Mouse (Mus musculus) lung, adult 2 months (tissue): ENCODE measurements around the gene Exoc6. TPM values are rescaled to one million over a fixed set of nuclear protein-coding genes. Genes with fewer than 3 reads are reported as not detected.

Source experiments
- DNase-seq: peaks from one replicate; pipeline ENCODE4 v3.0.0; 2022
- H3K4me1 ChIP-seq: fragments of 200-500 bp; 2 replicates; pipeline ENCODE4 v1.6.1; 2011; ENCODE audit warnings: low read length; ENCODE audit not compliant: control insufficient read depth, insufficient read depth
- H3K4me3 ChIP-seq: fragments of 200-500 bp; replicated peaks from 2 replicates; pipeline ENCODE3; 2011; ENCODE audit warnings: low read depth, mild to moderate bottlenecking, control low read depth, low read length; ENCODE audit errors: extremely low read depth
- CTCF ChIP-seq: fragments of 200-500 bp; IDR thresholded peaks from 2 replicates; pipeline ENCODE4 v1.5.1; 2011; ENCODE audit warnings: mild to moderate bottlenecking, low read length, control low read depth; ENCODE audit not compliant: insufficient read depth
- POLR2A ChIP-seq: fragments of 200-500 bp; IDR thresholded peaks from 2 replicates; pipeline ENCODE4 v1.6.1; 2011; ENCODE audit warnings: low read depth, mild to moderate bottlenecking, control low read depth, low read length, borderline replicate concordance; ENCODE audit errors: extremely low read depth
- WGBS: fragments of 180-500 bp; shearing (Covaris S2); methylation state at CpG from one replicate; pipeline ENCODE4 v1.1.7; 2018; 5-methylcytosine and 5-hydroxymethylcytosine counted together
- polyA plus RNA-seq: library from polyadenylated mRNA; depleted of rRNA; stranded (reverse); fragments of >200 nt; gene quantifications from 2 replicates; pipeline ENCODE4 v1.2.3, GENCODE M21; 2012

Exoc6 gene
- polyA plus RNA-seq, 1 experiment, result 10.1 TPM

- TF ChIP-seq CTCF (no peak), POLR2A (no peak)
- no peak for DNase-seq
- 64% methylated on average over 6 of the region's 6 CpGs for WGBS
- no peak within 1 kb of the TSS for H3K4me3 ChIP-seq
- H3K4me1 ChIP-seq, result no peaks in the 10 kb centered on the region
Measured at GRCm38 (mm10) chr19:37685281-37685680, 135.1 kb downstream of the Exoc6 start, which contains the start of gene Cyp26c1. Gene Cyp26c1 (plus strand): TSS chr19:37685581.

GRCm38 (mm10) chr19:37686347-37686746 lies 136.1 kb downstream of the Exoc6 start:
- no peak overlapping the region for H3K4me3 ChIP-seq
- TF ChIP-seq CTCF, result no peak
- no peak for TF ChIP-seq POLR2A
- WGBS, result 48% methylated on average over 23 of the region's 23 CpGs
- no peaks in the 10 kb centered on the region for H3K4me1 ChIP-seq
- DNase-seq, result no peak

GRCm38 (mm10) chr19:37686941-37687850 lies 137.0 kb downstream of the Exoc6 start:
- TF ChIP-seq POLR2A, result no peak
- no peak for TF ChIP-seq CTCF
- Histone ChIP-seq H3K4me3 (no peak overlapping the region), H3K4me1 (no peaks in the 10 kb centered on the region)
- no peak for DNase-seq
- WGBS, result 22% methylated on average over 62 of the region's 62 CpGs

- TF ChIP-seq POLR2A (no peak), CTCF (no peak)
- Histone ChIP-seq H3K4me1 (no peaks in the 10 kb centered on the region), H3K4me3 (no peak overlapping the region)
- no peak for DNase-seq
- WGBS, result 54% methylated on average over 5 of the region's 5 CpGs
Measured at GRCm38 (mm10) chr19:37689478-37689877, 139.3 kb downstream of the Exoc6 start.

GRCm38 (mm10) chr19:37690716-37691115 lies 140.5 kb downstream of the Exoc6 start:
- H3K4me3 ChIP-seq, result no peak overlapping the region
- H3K4me1 ChIP-seq, result no peaks in the 10 kb centered on the region
- TF ChIP-seq CTCF, result no peak
- TF ChIP-seq POLR2A, result no peak
- 22% methylated on average over 29 of the region's 29 CpGs for WGBS
- no peak for DNase-seq

- 2% methylated on average over 40 of the region's 40 CpGs for WGBS
- Histone ChIP-seq H3K4me1 (no peaks in the 10 kb centered on the region), H3K4me3 (no peak overlapping the region)
- DNase-seq, result no peak
- TF ChIP-seq CTCF (no peak), POLR2A (no peak)
Measured at GRCm38 (mm10) chr19:37692879-37693278, 142.7 kb downstream of the Exoc6 start.

- Histone ChIP-seq H3K4me1 (no peaks in the 10 kb centered on the region), H3K4me3 (no peak overlapping the region)
- no peak for TF ChIP-seq POLR2A
- TF ChIP-seq CTCF, result no peak
- 59% methylated on average over 13 of the region's 13 CpGs for WGBS
- no peak for DNase-seq
Measured at GRCm38 (mm10) chr19:37695146-37695545, 144.9 kb downstream of the Exoc6 start.

GRCm38 (mm10) chr19:37695762-37696602 lies 145.8 kb downstream of the Exoc6 start:
- Histone ChIP-seq H3K4me3 (no peak overlapping the region), H3K4me1 (no peaks in the 10 kb centered on the region)
- no peak for TF ChIP-seq POLR2A
- no peak for TF ChIP-seq CTCF
- WGBS, result 8% methylated on average over 42 of the region's 42 CpGs
- no peak for DNase-seq

- Histone ChIP-seq H3K4me3 (no peak overlapping the region), H3K4me1 (no peaks in the 10 kb centered on the region)
- WGBS, result 6% methylated on average over 22 of the region's 22 CpGs
- DNase-seq, result no peak
- TF ChIP-seq CTCF (no peak), POLR2A (no peak)
Measured at GRCm38 (mm10) chr19:37696603-37697334, 146.6 kb downstream of the Exoc6 start.

GRCm38 (mm10) chr19:37697335-37697636 lies 147.1 kb downstream of the Exoc6 start:
- no peak overlapping the region for H3K4me3 ChIP-seq
- WGBS, result 3% methylated on average over 18 of the region's 18 CpGs
- no peak for DNase-seq
- no peaks in the 10 kb centered on the region for H3K4me1 ChIP-seq
- TF ChIP-seq POLR2A, result no peak
- TF ChIP-seq CTCF, result no peak
